Mouse (Mus musculus): Measurements from ENCODE around the gene Cntn6. TPM values are rescaled to one million over a fixed set of nuclear protein-coding genes. Genes with fewer than 3 reads are reported as not detected.

Gene Cntn6
- total RNA-seq (2015; ENCODE audit: low replicate concordance) = not detected in 2 replicates
- total RNA-seq (2017; ENCODE audit: low replicate concordance) = not detected in 2 replicates

DNA sequence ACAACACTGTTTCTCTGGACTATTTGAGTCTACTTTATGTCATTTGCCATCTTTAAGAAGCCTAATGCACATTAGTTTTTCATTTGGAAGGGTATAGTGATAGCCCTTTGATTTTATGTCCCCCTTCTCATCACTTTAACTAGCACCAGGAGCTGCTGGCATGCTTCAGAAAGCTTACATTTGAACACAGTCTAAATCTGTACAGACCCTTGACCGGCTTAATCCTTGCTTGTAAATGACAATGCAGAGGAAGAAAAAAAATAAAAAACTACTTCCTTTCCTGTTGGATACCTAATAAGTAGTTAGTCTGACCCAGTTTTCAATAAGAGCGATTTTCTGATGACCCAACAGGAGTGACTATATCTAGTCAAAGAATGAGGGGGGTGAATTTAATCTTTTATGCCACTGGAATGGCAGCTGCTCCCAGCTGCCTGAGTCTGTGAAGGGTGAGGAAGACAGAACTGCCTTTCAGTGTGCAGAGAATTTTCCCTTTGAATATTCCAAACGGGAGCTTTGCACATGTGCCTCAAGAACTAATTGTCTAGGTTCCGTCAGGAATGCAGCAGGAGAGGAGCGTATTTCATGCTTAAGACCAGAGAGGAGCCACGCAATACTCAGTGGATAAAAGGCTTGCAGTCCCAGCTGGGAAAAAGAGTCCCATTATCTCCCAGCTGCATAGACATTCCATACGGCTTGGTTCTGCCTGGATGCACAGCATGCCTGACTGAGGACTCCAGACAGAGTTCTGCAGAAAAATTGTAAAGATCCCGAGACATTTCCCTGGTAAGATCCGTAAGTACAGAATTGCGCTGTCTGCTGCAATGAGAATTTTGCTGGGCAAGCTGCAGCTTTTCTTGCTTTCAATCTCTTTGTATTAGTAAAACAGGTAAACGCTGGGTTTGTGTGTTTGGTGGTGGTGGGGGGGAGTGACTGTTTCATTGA, at the start of gene Cntn6:
TSS of gene Cntn6 (plus strand) at position 301 of the 942 bp plus-strand sequence.
- no peak for ATAC-seq (replicated peaks; ENCODE audit: low FRiP score, poor library complexity, severe bottlenecking)

DNA sequence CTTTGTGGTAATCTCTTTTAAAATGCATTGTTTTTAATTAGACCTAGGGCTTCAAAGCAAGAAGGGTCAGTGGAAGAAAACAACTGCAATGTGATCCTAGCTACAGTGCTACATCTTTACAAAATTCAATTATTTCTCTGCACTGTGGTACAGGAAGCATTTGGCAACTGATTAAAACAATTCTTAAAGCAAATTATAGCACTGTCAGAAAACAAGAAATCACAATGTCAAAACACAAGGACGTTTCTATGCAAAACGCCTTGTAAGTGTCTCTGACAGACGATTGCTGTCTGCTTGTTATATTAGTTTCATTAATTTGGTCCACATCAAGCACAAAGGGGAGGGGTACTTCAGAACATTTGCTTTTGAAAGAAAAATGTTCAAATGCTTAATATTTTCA, 48.9 kb upstream of the Cntn6 start:
- ATAC-seq (replicated peaks; ENCODE audit: low FRiP score, poor library complexity, severe bottlenecking) = no peak

DNA sequence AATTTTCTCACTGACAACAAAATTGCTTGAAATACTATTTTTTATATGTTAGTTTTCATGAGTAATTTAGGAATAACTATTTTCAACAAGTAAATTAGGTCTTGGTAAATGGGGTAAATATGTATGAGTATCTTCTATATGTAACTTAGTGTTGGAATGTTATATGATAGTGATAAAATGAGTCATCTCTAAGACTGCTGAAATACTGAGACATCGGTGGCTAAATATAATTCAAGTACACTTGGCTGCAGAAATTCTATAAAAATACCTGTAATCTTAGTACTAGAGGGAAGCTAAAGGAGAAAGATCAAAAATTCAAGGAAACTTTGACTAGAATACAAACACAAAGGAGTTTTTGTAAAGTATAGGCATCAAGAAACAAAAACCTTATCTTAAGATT, 21.9 kb upstream of the Cntn6 start:
- ATAC-seq (replicated peaks; ENCODE audit: low FRiP score, poor library complexity, severe bottlenecking) = no peak

DNA sequence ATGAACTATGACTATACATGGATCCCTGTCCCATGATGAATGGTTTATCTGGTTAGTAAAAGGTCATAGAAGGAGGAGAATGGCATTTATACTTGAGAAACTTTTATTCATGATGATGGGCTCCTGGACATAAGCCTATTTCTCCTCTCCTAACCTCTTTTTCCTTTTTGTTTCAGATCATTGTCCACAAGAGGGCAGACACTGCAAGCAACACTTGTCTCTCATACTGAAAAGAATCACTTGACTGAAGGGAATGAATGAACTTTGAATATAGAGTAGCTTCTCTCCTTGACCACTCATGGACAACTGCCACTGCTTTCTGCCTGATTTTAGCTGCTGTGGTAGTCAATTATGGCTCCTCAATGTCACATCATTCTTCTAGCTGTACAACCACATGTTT, 13.3 kb upstream of the Cntn6 start:
- no peak for ATAC-seq (replicated peaks; ENCODE audit: low FRiP score, poor library complexity, severe bottlenecking)

DNA sequence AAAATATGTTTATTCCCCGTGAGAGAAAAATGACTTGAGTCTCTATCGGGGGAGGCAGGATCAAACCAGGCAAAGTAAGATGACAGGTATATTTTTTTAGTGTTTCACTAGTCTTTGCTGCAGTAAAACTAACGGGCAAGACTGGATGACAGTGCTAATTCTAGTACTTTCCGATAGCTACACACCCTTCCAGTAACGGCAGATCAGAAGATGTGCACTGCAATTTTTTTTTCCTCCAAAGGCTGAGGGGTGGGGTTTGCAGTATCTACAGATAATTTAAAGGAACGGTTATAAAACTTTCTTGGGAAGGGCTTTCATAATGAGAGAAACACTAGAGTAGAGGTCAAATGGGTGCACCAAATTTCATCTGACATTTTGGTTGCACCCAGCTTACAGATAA, 869 bp downstream of the Cntn6 start:
- ATAC-seq (replicated peaks; ENCODE audit: low FRiP score, poor library complexity, severe bottlenecking) = no peak

DNA sequence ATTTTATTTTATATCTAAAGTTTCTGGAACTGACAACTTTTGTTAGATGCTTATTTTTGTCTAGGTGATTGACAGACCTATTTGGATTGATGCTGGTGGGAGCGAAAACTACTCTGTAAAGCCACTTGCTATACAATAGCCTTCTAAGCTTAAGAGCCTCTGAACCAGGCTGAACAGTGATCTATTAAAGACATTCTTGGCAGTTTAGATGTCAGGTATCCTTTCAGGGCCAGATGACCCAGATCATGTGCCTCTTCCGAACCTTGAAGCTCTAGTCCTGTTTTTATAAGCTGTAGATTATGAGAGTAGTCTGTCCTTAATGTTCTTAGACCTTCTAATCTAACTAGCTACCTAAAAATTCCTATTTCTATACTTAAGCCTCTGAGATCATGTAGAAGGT, 3.2 kb downstream of the Cntn6 start:
- no peak for ATAC-seq (replicated peaks; ENCODE audit: low FRiP score, poor library complexity, severe bottlenecking)

DNA sequence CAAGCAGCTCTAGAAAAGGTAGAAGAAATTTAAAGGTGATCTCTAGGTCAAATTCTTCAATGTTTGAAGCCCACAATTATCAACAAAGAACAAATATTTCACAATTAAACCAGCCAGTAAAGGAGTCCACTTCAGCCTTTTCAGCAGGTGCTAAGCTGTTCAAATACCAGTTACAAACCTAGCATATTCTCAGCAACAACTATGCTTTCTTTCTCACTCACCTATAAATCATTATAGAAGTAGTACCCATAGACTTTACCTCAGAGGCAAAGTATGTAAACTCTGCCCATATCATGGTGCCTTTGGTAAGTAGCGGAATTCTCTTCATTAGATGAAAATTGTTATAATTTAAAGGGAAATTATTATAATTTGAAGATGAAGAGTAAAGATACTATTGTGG, 71.4 kb downstream of the Cntn6 start:
- ATAC-seq (replicated peaks; ENCODE audit: low FRiP score, poor library complexity, severe bottlenecking) = no peak

DNA sequence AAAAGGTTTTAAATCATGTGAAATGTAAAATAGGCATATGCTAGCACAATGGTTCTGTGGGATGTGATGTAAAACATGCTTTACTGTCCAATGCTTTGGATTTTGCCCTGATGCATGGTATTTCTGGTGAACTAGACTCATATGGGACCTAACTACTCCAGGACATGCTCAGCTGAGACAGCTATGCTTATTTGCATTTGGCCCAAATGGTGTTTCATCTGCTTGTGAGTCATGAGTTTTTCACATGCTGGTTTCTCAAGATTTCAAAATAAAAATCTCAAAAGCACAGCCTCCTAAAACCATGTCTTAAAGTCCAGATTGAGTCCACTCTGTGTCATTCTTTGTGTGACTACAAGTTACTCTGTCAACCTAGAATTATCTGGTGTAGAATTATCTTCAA, 77.0 kb downstream of the Cntn6 start:
- ATAC-seq (replicated peaks; ENCODE audit: low FRiP score, poor library complexity, severe bottlenecking) = no peak

DNA sequence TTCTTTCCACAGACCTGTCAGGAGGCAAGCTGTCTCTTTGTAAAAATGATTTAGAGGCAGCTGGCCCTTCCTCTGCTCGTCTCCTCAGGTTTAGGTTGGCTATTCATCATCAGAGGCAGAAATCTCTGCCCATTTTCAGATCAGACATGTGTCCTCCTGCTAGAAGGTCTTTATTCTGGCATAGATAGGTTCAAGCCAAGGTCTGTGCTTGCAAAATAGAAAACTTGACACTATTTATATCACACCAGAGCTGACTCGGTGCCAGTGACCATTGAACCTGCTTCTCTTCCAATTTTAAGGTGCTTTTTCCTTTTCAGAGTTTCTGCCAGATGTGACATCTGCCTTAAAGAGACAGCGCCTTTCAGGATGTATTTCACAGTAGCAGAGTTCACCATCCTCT, 95.4 kb downstream of the Cntn6 start:
- ATAC-seq (replicated peaks; ENCODE audit: low FRiP score, poor library complexity, severe bottlenecking) = no peak

DNA sequence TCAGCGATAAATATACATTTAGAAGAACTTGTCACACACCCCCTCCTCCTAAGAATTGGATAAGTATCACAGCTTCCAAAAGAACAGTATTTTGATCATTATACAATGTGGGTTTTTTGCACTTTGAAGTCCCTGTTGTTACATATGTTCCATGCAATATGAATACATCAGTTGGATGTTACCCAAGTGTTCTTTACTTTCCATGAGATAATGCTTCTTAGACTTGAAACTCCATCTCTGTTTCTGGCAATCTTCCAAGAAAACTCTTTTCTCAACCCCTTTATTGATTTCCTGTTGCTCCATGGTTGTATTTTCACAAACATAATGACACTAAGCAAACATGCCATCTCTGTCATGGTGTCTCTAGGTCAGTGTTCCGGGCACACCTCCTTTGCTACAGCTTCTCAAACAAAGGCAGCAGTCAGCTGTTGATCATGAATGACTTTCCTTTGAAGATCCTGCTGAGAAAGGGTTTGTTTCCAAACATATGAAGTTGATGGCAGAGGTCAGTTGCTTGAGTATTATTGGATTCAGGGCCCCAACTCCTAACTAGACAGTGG, 108.3 kb downstream of the Cntn6 start:
- no peak for ATAC-seq (replicated peaks; ENCODE audit: low FRiP score, poor library complexity, severe bottlenecking)

DNA sequence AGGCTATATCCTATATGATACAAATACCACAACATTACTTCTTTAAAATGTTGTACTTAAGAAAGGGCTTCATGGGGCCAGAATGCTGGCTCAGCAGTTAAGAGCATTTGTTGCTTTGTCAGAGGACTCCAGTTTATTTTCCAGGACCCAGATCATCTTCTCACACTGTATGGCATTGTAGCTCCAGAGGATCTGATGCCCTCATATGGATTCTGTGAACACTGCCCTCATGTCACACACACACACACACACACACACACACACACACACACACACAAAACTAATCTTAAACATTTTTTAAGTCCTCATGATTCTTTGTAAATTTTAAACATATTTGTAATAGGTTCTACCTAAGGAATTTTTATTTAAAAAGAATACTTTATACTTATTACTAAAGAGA, 110.3 kb downstream of the Cntn6 start:
- ATAC-seq (replicated peaks; ENCODE audit: low FRiP score, poor library complexity, severe bottlenecking) = no peak

DNA sequence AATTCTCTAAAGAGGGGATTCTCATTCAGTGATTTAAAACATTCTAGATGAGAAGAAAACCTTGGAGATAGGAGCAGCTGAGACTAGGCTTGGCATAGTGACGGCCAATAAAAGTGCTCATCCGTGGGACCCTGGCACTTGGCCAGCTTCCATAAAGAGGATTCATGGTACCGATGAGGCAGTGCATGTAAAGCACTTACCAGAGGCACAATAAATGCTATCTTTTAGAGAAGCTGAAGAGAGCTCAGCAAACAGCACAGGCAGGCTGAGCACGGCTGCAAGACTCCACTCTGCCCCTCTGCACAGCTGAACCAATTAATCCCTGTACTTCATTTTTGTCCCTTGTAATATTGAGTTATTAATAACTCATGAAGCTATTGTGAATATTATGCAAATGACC, 110.8 kb downstream of the Cntn6 start:
- no peak for ATAC-seq (replicated peaks; ENCODE audit: low FRiP score, poor library complexity, severe bottlenecking)

DNA sequence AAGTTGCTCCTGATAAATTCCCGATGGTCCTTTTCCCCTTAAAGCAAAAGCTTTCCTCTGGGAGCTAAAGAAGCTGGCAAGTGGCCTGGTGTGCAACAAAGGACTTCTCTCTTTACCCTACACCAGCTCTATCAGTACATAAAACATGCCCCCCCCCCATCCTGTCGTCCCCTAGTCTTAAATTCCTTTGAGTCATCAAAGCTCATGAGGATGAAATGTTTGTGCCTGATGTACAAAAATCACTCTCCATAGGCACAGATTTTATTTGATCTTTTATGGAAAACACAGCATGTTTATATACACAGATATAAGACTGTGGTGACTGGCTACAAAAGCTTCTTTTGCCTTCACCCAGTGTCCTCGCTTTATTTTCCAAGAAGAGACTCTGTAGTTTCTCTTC, 112.6 kb downstream of the Cntn6 start:
- ATAC-seq (replicated peaks; ENCODE audit: low FRiP score, poor library complexity, severe bottlenecking) = no peak

DNA sequence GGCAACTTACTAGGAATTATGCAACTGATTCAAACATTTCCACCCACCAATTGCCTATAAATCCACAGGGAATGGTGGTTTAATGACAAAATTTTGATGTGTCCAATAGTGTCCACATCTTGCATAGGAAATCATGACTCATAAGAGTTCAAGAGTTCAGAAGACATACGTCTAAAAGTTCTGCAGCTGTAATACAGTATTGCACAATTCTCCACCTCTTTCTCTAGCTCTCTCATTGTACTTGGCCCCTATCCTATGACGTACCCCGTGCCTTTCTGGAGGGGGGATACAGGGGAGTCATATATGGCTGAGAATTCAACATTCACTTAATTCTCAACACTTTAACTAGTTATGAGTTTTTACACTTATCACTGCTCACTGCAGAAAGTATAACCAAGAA, 160.9 kb downstream of the Cntn6 start:
- ATAC-seq (replicated peaks; ENCODE audit: low FRiP score, poor library complexity, severe bottlenecking) = no peak

DNA sequence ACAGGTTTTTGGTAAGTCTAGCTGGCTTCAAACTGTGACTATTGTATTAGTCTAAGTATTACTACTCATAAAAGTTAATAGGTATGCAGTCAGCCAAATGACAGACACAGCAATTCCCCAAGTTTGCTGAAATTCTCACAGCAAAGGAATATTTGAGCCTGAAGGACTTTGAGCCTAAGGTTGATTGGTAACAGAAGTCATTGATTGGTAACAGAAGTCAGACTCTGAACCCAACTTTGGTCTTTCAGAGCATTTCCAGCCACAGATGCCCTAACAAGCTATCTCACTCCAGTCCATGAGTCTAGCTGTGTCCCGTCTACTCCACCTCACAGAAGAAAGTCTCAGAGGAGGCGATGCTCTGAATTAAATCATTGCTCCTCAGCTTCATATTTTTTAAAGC, 176.1 kb downstream of the Cntn6 start:
- ATAC-seq (replicated peaks; ENCODE audit: low FRiP score, poor library complexity, severe bottlenecking) = no peak

DNA sequence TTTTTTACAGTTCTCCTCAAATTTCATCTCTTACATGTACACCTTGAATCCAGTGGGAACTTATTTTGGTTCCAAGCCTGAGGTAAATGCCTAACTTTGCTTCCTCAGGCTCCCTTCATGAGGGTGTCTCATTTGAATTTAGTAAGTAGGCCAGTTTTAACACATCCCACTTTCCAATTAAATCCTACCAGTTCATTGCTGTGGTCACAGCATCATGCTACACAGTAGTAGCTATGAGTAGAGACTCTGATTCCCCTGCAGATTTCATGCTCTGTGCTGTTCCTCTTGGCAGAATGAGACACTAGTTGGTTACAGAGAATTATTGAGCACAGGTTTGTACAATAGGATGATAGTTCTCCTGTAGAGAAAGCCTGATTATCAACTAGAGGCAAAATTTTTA, 181.7 kb downstream of the Cntn6 start:
- ATAC-seq (replicated peaks; ENCODE audit: low FRiP score, poor library complexity, severe bottlenecking) = no peak

DNA sequence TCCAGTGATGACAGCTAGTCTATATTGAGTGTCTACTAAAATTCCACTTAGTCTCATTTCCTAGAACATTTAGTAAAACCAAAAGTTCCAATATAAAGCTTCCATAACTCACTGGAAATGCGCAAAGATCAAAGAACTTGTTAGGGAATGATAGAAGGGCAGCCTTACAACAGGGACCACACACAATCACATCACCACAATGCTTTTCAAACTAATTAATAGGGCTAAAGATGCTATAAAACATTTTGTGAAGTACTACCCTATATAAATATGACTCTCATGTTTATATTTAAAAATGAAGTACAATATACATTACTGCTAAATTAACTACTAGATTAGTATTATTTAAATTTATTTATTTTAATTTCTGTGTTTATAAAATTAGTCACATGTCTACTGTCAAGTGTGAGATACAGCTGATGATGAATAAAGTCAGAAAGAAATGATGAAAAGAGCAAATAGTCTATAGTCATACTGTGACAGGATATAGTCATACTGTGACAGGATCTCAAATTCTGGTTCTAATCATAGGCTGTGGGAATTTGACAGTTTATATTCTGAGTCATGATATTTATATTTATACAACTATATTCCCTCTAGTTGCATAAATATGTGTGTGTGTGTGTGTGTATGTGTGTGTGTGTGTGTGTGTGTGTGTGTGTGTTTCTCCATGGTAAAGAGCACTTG, 187.4 kb downstream of the Cntn6 start:
- no peak for ATAC-seq (replicated peaks; ENCODE audit: low FRiP score, poor library complexity, severe bottlenecking)

DNA sequence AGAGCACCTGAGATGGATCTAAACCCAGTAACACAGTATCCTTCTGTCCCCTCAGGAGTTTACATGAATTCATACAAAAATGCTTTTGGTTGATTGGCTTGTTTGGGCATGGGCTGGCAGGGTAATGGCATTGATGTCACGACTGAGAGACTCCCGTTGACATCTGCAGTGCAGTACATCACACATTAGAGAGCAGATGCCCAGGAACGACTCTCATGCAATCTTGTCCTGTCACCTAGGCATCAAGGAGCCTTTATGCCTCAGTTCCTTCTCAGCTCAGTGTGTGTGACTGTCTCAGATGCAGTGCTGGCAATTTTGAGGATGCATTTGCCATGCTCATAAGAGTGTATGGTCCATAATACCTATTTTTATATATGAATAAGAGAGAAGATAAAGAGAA, 195.4 kb downstream of the Cntn6 start:
- no peak for ATAC-seq (replicated peaks; ENCODE audit: low FRiP score, poor library complexity, severe bottlenecking)

DNA sequence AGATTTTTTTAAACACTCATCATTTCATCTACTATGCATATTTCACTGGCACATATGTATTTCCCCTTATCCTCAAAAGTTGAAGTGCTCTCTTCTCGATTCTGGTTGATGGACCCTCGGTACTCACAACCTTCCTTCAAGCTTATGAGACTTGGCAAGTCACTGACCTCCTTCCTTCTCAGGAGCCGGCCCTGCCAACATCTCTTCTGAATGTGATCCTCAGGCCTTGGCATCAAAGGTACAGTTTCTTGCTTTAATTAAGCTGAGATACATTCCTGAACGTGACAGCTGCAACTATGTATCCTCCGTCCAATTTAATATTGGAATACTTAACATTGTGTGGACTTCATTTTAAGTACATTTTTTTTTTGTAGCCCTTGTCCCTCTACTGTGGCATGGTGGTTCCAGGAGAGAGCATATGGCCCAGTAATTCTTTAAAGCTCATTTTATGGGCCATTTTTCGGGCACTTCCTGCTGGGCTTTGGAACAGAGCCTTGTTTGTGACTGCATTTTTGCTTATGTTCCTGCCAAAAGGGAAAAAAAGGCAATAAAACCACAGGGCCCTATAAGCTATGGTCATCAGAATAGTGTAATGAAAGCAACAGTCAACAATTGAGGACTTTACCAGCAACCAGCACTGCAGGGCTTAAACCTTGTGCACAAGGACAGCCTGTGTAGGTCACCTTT, 196.0 kb downstream of the Cntn6 start:
- no peak for ATAC-seq (replicated peaks; ENCODE audit: low FRiP score, poor library complexity, severe bottlenecking)

DNA sequence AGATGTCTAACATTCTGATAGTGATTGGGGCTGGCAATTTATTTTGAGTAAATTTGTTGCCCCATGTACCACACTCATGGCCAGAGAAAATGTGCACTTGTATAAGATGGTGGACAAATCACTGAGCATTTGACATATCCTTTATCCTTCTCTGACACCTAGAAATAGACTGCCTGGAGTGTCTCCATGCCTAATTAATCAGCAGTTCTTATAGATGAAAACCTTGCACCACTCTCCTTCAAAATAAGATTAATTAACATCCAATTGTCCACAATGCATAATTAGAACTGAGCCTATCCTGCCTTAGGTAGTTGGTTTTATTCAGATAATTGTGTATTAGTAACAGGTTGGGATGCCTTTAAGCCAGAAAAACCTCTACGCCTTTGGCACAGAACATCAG, 236.0 kb downstream of the Cntn6 start:
- ATAC-seq (replicated peaks; ENCODE audit: low FRiP score, poor library complexity, severe bottlenecking) = no peak

All from erythroblast, adult 5-6 weeks (primary cell).